Mouse (Mus musculus): ENCODE measurements around the gene Ssu72. TPM values are rescaled to one million over a fixed set of nuclear protein-coding genes. Genes with fewer than 3 reads are reported as not detected.
A peak's percentile ranks its signal among the peaks of the same experiment; 100 is the strongest.

Gene Ssu72
- total and polyA plus RNA-seq, 2 experiments from 2014 or later = 95.7 to 106 TPM

DNA sequence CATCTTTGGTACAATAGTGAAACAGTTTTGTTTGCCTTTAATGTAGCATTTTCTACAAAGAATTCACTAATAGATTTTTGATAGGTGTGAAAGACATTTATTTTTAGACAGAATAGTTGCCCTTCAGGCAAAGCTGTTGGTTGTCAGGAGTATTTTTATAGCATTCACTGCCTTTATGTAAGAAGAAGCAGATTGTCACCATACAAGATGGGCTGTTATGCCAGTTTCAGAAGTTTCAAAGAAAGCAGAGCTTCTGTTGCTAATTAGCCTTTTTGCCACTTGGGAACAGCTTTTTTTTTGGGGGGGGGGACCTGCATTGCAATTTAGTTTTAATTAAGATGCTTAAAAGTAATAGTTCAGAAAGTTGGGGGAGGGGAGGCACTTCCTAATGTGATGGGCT lies 4.4 kb downstream of the Ssu72 start:
- Histone ChIP-seq H3K27me3 (ENCODE audit: control insufficient read depth, insufficient read depth, low read length) (no peaks in the 10 kb centered on the region), H3K9me3 (replicated peaks; ENCODE audit: control insufficient read depth, low read length) (no peaks in the 10 kb centered on the region), H3K4me3 (ENCODE audit: low read depth, low read length) (no peak overlapping the region), H3K4me1 (ENCODE audit: control insufficient read depth, insufficient read depth) (peaks cover 14% of the 10 kb centered on the region; the same call in 1 of the 2 replicates), H3K4me2 (ENCODE audit: low read depth, low read length) (no peak overlapping the region), H3K27ac (ENCODE audit: low read depth) (0 out of 2 replicates have a peak overlapping the region, but pooled peaks have one; percentile 79), H3K9ac (replicated peaks; ENCODE audit: low read depth, low read length) (no peak overlapping the region), H3K36me3 (replicated peaks; ENCODE audit: control insufficient read depth, insufficient read depth, low read length) (no peaks in the 10 kb centered on the region)
- TF ChIP-seq CTCF (IDR thresholded peaks at IDR 0.05; ENCODE audit: low read depth) (no peak), EP300 (IDR thresholded peaks at IDR 0.05; ENCODE audit: low read depth) (no peak)
- DNase-seq (ENCODE audit: low spot score) (no peak), ATAC-seq (ENCODE audit: insufficient read depth, low read depth) (no peak)

DNA sequence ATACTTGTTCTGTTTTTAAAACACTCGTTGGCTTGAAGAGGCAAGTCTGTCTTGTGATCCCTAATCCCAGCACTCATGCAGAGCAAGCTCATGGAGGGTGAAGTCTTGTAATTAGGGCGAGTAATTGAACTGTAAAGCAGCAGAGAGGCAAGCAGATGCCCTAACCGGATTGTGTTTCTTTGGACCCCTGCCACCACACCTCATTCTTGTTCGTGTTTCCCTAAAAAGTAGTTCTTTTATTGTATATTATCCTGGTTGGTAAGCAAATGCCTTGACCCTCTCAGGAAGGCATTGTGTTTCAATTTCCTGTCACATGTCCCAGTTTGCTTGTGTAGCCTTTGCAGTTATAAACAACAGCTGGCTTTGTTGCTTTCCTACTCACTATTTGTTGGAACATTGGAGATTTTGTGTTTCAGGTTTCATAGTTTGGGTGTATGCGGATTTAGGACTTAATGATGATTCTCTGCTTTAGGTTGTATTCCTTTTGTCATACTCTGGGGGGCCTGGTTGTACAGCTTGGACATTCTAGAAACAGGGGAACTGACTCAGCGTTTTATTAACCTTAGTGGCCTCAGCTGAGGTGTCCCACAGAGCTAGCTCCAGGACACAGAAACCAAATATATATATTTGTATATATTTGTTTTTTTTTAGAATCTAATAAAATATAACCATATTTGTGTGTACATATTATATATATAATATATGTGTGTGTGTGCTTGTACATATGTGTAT lies 6.1 kb downstream of the Ssu72 start:
- peaks cover 10% of the 10 kb centered on the region; the same call in 1 of the 2 replicates for H3K4me1 ChIP-seq (ENCODE audit: control insufficient read depth, insufficient read depth)
- ATAC-seq (ENCODE audit: insufficient read depth, low read depth) (no peak), DNase-seq (ENCODE audit: low spot score) (no peak)
- 52% methylated on average over 6 of the region's 6 CpGs for WGBS
- H3K4me2 ChIP-seq (ENCODE audit: low read depth, low read length) = 0 out of 2 replicates have a peak overlapping the region, but pooled peaks have one; percentile 2
- H3K36me3 ChIP-seq (replicated peaks; ENCODE audit: control insufficient read depth, insufficient read depth, low read length) = peaks cover 14% of the 10 kb centered on the region
- TF ChIP-seq EP300 (IDR thresholded peaks at IDR 0.05; ENCODE audit: low read depth) (no peak), CTCF (IDR thresholded peaks at IDR 0.05; ENCODE audit: low read depth) (no peak)
- H3K9me3 ChIP-seq (replicated peaks; ENCODE audit: control insufficient read depth, low read length) = no peaks in the 10 kb centered on the region
- no peak overlapping the region for H3K4me3 ChIP-seq (ENCODE audit: low read depth, low read length)
- peak overlapping the region; percentile 79 for H3K27ac ChIP-seq (ENCODE audit: low read depth)
- H3K27me3 ChIP-seq (ENCODE audit: control insufficient read depth, insufficient read depth, low read length) = no peaks in the 10 kb centered on the region
- H3K9ac ChIP-seq (replicated peaks; ENCODE audit: low read depth, low read length) = no peak overlapping the region

DNA sequence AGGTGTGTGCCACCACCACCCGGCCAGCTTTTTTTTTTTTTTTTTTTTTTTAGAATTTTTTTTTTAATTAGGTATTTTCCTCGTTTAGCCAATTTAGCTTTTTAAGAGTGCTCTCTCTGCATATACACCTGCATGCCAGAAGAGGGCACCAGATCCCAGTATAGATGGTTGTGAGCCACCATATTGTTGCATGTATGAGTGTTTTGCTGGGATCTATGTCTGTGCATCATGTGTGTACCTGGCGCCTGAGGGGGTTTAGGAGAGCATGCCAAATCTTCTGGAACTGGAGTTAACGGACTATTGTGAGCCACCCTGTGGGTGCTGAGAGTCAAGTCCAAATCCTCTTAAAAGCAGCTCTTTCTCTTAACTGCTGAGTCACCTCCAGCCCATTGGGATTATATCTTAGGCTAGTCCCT lies 17.1 kb downstream of the Ssu72 start:
- H3K4me2 ChIP-seq (ENCODE audit: low read depth, low read length) = no peak overlapping the region
- DNase-seq (ENCODE audit: low spot score) = peak; percentile 39
- no peak overlapping the region for H3K9ac ChIP-seq (replicated peaks; ENCODE audit: low read depth, low read length)
- TF ChIP-seq CTCF (IDR thresholded peaks at IDR 0.05; ENCODE audit: low read depth) (peak; percentile 74), EP300 (IDR thresholded peaks at IDR 0.05; ENCODE audit: low read depth) (no peak)
- H3K27me3 ChIP-seq (ENCODE audit: control insufficient read depth, insufficient read depth, low read length) = no peaks in the 10 kb centered on the region
- 73% methylated on average over 4 of the region's 4 CpGs for WGBS
- H3K27ac ChIP-seq (ENCODE audit: low read depth) = no peak overlapping the region
- peak; percentile 41; the same call in 1 of the 2 replicates for ATAC-seq (ENCODE audit: insufficient read depth, low read depth)
- H3K9me3 ChIP-seq (replicated peaks; ENCODE audit: control insufficient read depth, low read length) = no peaks in the 10 kb centered on the region
- H3K36me3 ChIP-seq (replicated peaks; ENCODE audit: control insufficient read depth, insufficient read depth, low read length) = peaks cover 18% of the 10 kb centered on the region
- no peaks in the 10 kb centered on the region for H3K4me1 ChIP-seq (ENCODE audit: control insufficient read depth, insufficient read depth)
- H3K4me3 ChIP-seq (ENCODE audit: low read depth, low read length) = no peak overlapping the region

DNA sequence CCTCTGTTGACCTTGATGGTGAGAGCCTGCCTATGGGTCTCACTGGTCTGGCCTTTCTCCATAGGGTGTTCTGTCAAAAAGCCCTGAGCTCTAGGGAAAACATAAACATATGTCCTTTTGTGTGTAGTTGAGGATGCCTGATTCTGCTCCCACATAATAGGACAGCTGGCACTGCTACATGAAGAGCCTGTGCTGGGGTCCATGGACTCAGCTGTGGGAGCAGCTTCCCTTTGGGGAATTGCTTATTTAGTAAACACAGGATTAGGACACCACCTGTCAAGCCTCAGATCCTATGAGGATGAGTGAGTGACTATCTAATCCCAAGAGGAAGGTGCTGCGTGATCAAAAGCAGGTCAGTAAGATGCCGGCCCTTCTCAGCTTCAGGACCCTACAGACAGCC lies 23.4 kb downstream of the Ssu72 start:
- Histone ChIP-seq H3K4me2 (ENCODE audit: low read depth, low read length) (no peak overlapping the region), H3K4me3 (ENCODE audit: low read depth, low read length) (no peak overlapping the region), H3K27ac (ENCODE audit: low read depth) (no peak overlapping the region), H3K9ac (replicated peaks; ENCODE audit: low read depth, low read length) (no peak overlapping the region), H3K36me3 (replicated peaks; ENCODE audit: control insufficient read depth, insufficient read depth, low read length) (peaks cover 25% of the 10 kb centered on the region), H3K4me1 (ENCODE audit: control insufficient read depth, insufficient read depth) (no peaks in the 10 kb centered on the region), H3K9me3 (replicated peaks; ENCODE audit: control insufficient read depth, low read length) (no peaks in the 10 kb centered on the region), H3K27me3 (ENCODE audit: control insufficient read depth, insufficient read depth, low read length) (no peaks in the 10 kb centered on the region)
- WGBS = 85% methylated on average over 2 of the region's 2 CpGs
- DNase-seq (ENCODE audit: low spot score) = no peak
- TF ChIP-seq EP300 (IDR thresholded peaks at IDR 0.05; ENCODE audit: low read depth) (no peak), CTCF (IDR thresholded peaks at IDR 0.05; ENCODE audit: low read depth) (no peak)
- ATAC-seq (ENCODE audit: insufficient read depth, low read depth) = no peak

DNA sequence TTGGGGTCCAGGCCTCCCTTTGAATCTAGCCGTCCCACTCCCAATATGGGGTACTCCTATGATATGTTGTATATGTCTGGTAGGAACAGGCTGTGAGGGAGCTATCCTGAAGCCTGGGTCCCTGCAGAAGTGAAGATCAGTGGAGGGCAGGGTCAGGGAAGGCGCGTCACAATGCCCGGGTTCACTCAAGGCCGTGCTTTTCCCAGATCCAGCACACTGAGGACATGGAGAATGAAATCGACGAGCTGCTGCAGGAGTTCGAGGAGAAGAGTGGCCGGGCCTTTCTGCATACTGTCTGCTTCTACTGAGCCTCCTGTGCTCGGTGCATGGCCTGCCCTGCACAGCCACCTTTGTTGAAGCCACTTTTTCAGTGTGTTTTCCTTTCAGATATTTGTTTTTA lies 28.7 kb downstream of the Ssu72 start:
- H3K27ac ChIP-seq (ENCODE audit: low read depth) = no peak overlapping the region
- 84% methylated on average over 10 of the region's 10 CpGs for WGBS
- DNase-seq (ENCODE audit: low spot score) (no peak), ATAC-seq (ENCODE audit: insufficient read depth, low read depth) (no peak)
- no peak overlapping the region for H3K4me2 ChIP-seq (ENCODE audit: low read depth, low read length)
- H3K9ac ChIP-seq (replicated peaks; ENCODE audit: low read depth, low read length) = no peak overlapping the region
- no peaks in the 10 kb centered on the region for H3K9me3 ChIP-seq (replicated peaks; ENCODE audit: control insufficient read depth, low read length)
- H3K36me3 ChIP-seq (replicated peaks; ENCODE audit: control insufficient read depth, insufficient read depth, low read length) = peaks cover 27% of the 10 kb centered on the region
- H3K4me1 ChIP-seq (ENCODE audit: control insufficient read depth, insufficient read depth) = peaks cover 6% of the 10 kb centered on the region
- H3K27me3 ChIP-seq (ENCODE audit: control insufficient read depth, insufficient read depth, low read length) = no peaks in the 10 kb centered on the region
- no peak overlapping the region for H3K4me3 ChIP-seq (ENCODE audit: low read depth, low read length)
- no peak for TF ChIP-seq EP300 (IDR thresholded peaks at IDR 0.05; ENCODE audit: low read depth)
